Mouse (Mus musculus): ENCODE measurements around the gene Capn1. TPM values are rescaled to one million over a fixed set of nuclear protein-coding genes. Genes with fewer than 3 reads are reported as not detected.

Capn1 gene
- polyA plus RNA-seq, 1 experiment from 2014 or later = 5.8 TPM

DNA sequence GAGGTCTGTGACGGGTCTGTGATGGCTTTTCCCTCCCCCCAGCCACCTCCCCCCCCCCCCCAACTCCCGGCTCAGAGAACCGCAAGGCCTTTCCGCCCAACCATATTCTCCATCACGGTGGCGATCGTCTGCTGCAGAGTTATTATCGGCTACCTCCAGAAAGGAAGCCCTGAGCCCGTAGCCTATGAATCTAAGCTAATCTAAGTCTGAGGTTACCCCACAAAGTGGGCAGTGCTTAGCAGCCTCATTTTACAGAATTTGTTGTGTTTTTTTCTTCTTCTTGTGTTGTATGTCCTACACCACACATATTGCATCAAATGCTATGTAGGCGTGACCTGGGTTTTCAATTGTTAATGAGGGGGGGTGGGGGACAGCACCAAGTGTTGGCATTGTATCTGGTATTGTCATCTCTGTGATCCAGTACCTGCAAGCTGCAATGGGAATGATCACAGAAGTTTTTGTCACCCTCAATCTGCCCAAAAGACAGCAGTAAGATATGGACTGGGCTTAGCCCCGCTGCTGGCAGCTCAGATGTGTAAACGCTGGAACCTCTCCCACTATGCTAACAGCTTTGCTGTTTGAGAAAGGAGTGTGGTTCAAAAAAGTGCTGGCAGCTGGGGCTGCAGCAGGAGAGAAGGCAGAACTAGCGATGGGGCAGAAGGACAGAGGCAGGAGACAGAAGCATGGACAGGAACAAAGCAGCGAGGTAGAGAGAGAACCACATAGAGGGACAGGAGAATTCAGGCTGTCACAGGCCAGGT, 15.0 kb upstream of the Capn1 start:
- ATAC-seq (ENCODE audit: low FRiP score, low read depth) = no peak
- Histone ChIP-seq H3K36me3 (no peaks in the 10 kb centered on the region), H3K27ac (replicated peaks) (no peak overlapping the region), H3K4me1 (replicated peaks) (no peaks in the 10 kb centered on the region), H3K9ac (no peak overlapping the region), H3K4me2 (no peak overlapping the region), H3K4me3 (no peak overlapping the region), H3K27me3 (no peaks in the 10 kb centered on the region), H3K9me3 (no peaks in the 10 kb centered on the region)
- WGBS = 69% methylated on average over 14 of the region's 14 CpGs

GRCm38 (mm10) chr19:6029426-6029825, 13.7 kb upstream of the Capn1 start:
- Histone ChIP-seq H3K9me3 (no peaks in the 10 kb centered on the region), H3K36me3 (no peaks in the 10 kb centered on the region), H3K4me1 (replicated peaks) (no peaks in the 10 kb centered on the region), H3K27me3 (no peaks in the 10 kb centered on the region), H3K9ac (no peak overlapping the region), H3K27ac (replicated peaks) (no peak overlapping the region), H3K4me2 (no peak overlapping the region), H3K4me3 (no peak overlapping the region)
- ATAC-seq (ENCODE audit: low FRiP score, low read depth) = no peak
- WGBS = 80% methylated on average over 9 of the region's 9 CpGs

GRCm38 (mm10) chr19:6028991-6029390, 13.3 kb upstream of the Capn1 start:
- Histone ChIP-seq H3K4me1 (replicated peaks) (no peaks in the 10 kb centered on the region), H3K27me3 (no peaks in the 10 kb centered on the region), H3K9me3 (no peaks in the 10 kb centered on the region), H3K4me3 (no peak overlapping the region), H3K36me3 (no peaks in the 10 kb centered on the region), H3K9ac (no peak overlapping the region), H3K4me2 (no peak overlapping the region), H3K27ac (replicated peaks) (no peak overlapping the region)
- ATAC-seq (ENCODE audit: low FRiP score, low read depth) = no peak
- WGBS = 88% methylated on average over 6 of the region's 6 CpGs

- Histone ChIP-seq H3K4me3 (no peak overlapping the region), H3K4me1 (replicated peaks) (no peaks in the 10 kb centered on the region), H3K9ac (no peak overlapping the region), H3K4me2 (no peak overlapping the region), H3K27me3 (no peaks in the 10 kb centered on the region), H3K27ac (replicated peaks) (no peak overlapping the region), H3K36me3 (no peaks in the 10 kb centered on the region), H3K9me3 (no peaks in the 10 kb centered on the region)
- no peak for ATAC-seq (ENCODE audit: low FRiP score, low read depth)
- 80% methylated on average over 7 of the region's 7 CpGs for WGBS
Measured at GRCm38 (mm10) chr19:6023930-6024329, 8.2 kb upstream of the Capn1 start.

GRCm38 (mm10) chr19:6023059-6023458, 7.4 kb upstream of the Capn1 start:
- Histone ChIP-seq H3K27ac (replicated peaks) (no peak overlapping the region), H3K4me2 (no peak overlapping the region), H3K9me3 (no peaks in the 10 kb centered on the region), H3K9ac (no peak overlapping the region), H3K4me3 (no peak overlapping the region), H3K4me1 (replicated peaks) (no peaks in the 10 kb centered on the region), H3K27me3 (no peaks in the 10 kb centered on the region), H3K36me3 (no peaks in the 10 kb centered on the region)
- no peak for ATAC-seq (ENCODE audit: low FRiP score, low read depth)
- 69% methylated on average over 8 of the region's 8 CpGs for WGBS

DNA sequence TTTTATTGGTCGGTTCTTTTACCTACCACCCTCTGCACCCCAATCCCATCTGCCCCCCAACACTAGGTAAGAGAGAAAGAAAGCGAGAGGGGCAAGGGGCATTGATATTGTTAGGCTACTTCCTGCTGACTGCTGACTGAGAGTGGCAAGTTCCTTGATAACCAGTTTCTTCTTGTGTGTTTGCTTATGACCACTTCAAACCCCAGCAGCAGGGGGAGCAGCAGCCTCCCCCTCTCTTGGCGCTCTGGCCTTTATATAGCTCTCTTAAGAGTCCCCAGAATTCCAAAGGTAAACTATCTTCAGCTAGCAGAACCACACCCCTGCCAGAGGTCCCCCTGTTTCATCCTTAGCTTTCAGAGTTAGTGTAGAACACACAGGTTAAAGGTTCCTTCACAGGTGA, 4.6 kb upstream of the Capn1 start:
- H3K36me3 ChIP-seq = no peaks in the 10 kb centered on the region
- 62% methylated on average over 3 of the region's 3 CpGs for WGBS
- peaks cover 17% of the 10 kb centered on the region; the same call in 1 of the 2 replicates for H3K27me3 ChIP-seq
- no peak for ATAC-seq (ENCODE audit: low FRiP score, low read depth)
- no peak overlapping the region for H3K4me2 ChIP-seq
- H3K4me1 ChIP-seq (replicated peaks) = peaks cover 12% of the 10 kb centered on the region
- H3K27ac ChIP-seq (replicated peaks) = no peak overlapping the region
- no peak overlapping the region for H3K4me3 ChIP-seq
- no peaks in the 10 kb centered on the region for H3K9me3 ChIP-seq
- no peak overlapping the region for H3K9ac ChIP-seq

- no peaks in the 10 kb centered on the region for H3K9me3 ChIP-seq
- WGBS = 33% methylated on average over 15 of the region's 15 CpGs
Measured at GRCm38 (mm10) chr19:6018142-6019089, 2.7 kb upstream of the Capn1 start.

DNA sequence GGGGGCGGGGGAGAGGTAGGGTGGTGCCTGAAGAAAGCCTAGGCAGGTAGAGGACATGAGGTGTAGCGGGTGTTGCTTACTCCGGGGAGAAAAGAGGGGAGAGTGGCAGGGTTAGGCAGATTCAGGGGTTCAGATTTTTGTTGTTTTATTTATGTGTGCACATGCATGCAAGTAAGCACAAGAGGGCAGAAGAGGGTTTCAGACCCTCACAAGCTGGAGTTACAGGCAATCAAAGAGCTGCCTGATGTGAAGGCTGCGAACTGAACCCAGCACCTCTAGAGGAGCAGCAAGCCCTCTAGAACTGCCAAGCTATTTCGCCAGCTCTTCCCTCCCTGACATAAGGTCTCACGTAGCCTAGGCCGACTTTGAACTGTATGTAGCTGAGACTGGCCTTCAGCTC, 835 bp upstream of the Capn1 start:
- 43% methylated on average over 7 of the region's 7 CpGs for WGBS
- no peak for ATAC-seq (ENCODE audit: low FRiP score, low read depth)
- H3K4me2 ChIP-seq = peak overlapping the region; percentile 98

More at GRCm38 (mm10) chr19:6018142-6019089, 2.7 kb upstream of the Capn1 start:
- ATAC-seq (ENCODE audit: low FRiP score, low read depth) = no peak
- Histone ChIP-seq H3K27ac (replicated peaks) (no peak overlapping the region), H3K4me3 (no peak overlapping the region), H3K4me2 (no peak overlapping the region), H3K4me1 (replicated peaks) (peaks cover 20% of the 10 kb centered on the region), H3K9ac (no peak overlapping the region), H3K27me3 (peaks cover 17% of the 10 kb centered on the region; the same call in 1 of the 2 replicates), H3K36me3 (no peaks in the 10 kb centered on the region)

GRCm38 (mm10) chr19:6014991-6015510, 646 bp downstream of the Capn1 start:
- H3K27ac ChIP-seq (replicated peaks) = peak overlapping the region; percentile 42
- peak overlapping the region; percentile 55 for H3K4me3 ChIP-seq
- peaks cover 17% of the 10 kb centered on the region; the same call in 1 of the 2 replicates for H3K27me3 ChIP-seq
- 2% methylated on average over 16 of the region's 18 CpGs for WGBS
- no peaks in the 10 kb centered on the region for H3K36me3 ChIP-seq
- H3K9ac ChIP-seq = peak overlapping the region; percentile 82
- peak; percentile 62; the same call in 1 of the 2 replicates for ATAC-seq (ENCODE audit: low FRiP score, low read depth)
- H3K9me3 ChIP-seq = no peaks in the 10 kb centered on the region
- peak overlapping the region; percentile 98 for H3K4me2 ChIP-seq
- H3K4me1 ChIP-seq (replicated peaks) = peaks cover 20% of the 10 kb centered on the region

More for the DNA sequence above, 835 bp upstream of the Capn1 start:
- Histone ChIP-seq H3K4me1 (replicated peaks) (peaks cover 20% of the 10 kb centered on the region), H3K27ac (replicated peaks) (no peak overlapping the region), H3K27me3 (peaks cover 17% of the 10 kb centered on the region; the same call in 1 of the 2 replicates), H3K36me3 (no peaks in the 10 kb centered on the region), H3K9me3 (no peaks in the 10 kb centered on the region), H3K4me3 (peak overlapping the region; percentile 55), H3K9ac (no peak overlapping the region)

GRCm38 (mm10) chr19:6013691-6014090, 2.0 kb downstream of the Capn1 start:
- H3K4me3 ChIP-seq = no peak overlapping the region
- H3K4me1 ChIP-seq (replicated peaks) = peaks cover 20% of the 10 kb centered on the region
- H3K9ac ChIP-seq = no peak overlapping the region
- 92% methylated on average over 10 of the region's 10 CpGs for WGBS
- no peaks in the 10 kb centered on the region for H3K36me3 ChIP-seq
- no peaks in the 10 kb centered on the region for H3K9me3 ChIP-seq
- H3K27me3 ChIP-seq = peaks cover 17% of the 10 kb centered on the region; the same call in 1 of the 2 replicates
- H3K27ac ChIP-seq (replicated peaks) = no peak overlapping the region
- H3K4me2 ChIP-seq = no peak overlapping the region
- ATAC-seq (ENCODE audit: low FRiP score, low read depth) = no peak

GRCm38 (mm10) chr19:6009137-6009536, 6.6 kb downstream of the Capn1 start:
- no peak for ATAC-seq (ENCODE audit: low FRiP score, low read depth)
- Histone ChIP-seq H3K4me2 (no peak overlapping the region), H3K4me1 (replicated peaks) (no peaks in the 10 kb centered on the region), H3K36me3 (no peaks in the 10 kb centered on the region), H3K9ac (no peak overlapping the region), H3K4me3 (no peak overlapping the region), H3K9me3 (no peaks in the 10 kb centered on the region), H3K27me3 (no peaks in the 10 kb centered on the region), H3K27ac (replicated peaks) (no peak overlapping the region)
- 67% methylated on average over 8 of the region's 8 CpGs for WGBS

DNA sequence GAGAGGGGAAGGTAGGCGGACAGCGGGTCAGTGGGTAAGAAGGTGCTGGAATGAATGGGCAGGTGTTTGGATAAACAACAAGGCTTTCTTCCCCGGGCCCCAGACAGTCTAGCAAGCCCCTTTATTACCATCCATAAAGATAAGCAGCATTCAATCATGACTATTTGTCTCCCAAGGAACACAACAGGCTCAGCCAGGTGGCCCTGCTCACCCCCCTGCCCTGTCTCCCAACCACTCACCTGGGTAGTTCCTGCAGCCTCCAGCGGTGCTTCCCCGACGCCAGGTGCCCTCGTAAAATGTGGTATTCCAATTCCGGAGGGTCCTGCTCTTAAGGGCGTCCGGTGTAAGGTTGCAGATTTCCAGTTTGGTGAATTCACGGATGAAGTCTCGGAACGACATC, 8.7 kb downstream of the Capn1 start:
- no peaks in the 10 kb centered on the region for H3K4me1 ChIP-seq (replicated peaks)
- H3K27me3 ChIP-seq = no peaks in the 10 kb centered on the region
- H3K27ac ChIP-seq (replicated peaks) = no peak overlapping the region
- no peak for ATAC-seq (ENCODE audit: low FRiP score, low read depth)
- H3K4me2 ChIP-seq = no peak overlapping the region
- H3K9ac ChIP-seq = no peak overlapping the region
- WGBS = 91% methylated on average over 13 of the region's 13 CpGs
- no peak overlapping the region for H3K4me3 ChIP-seq
- H3K9me3 ChIP-seq = no peaks in the 10 kb centered on the region
- H3K36me3 ChIP-seq = no peaks in the 10 kb centered on the region
